Mouse (Mus musculus) forebrain, embryonic 10.5 days (tissue): Measurements from ENCODE around the gene AU015836. TPM values are rescaled to one million over a fixed set of nuclear protein-coding genes. Genes with fewer than 3 reads are reported as not detected.

Experiments
- DNase-seq: peaks from one replicate; pipeline ENCODE4 v3.0.0-alpha.2; 2017; ENCODE audit warnings: low spot score; ENCODE audit errors: extremely low spot score
- H3K27ac ChIP-seq: fragments of 300-500 bp; sonication (generic); 2 replicates; pipeline ENCODE4 v1.5.1; 2016; ENCODE audit warnings: mild to moderate bottlenecking
- H3K27me3 ChIP-seq: fragments of 300-500 bp; sonication (generic); 2 replicates; pipeline ENCODE4 v1.6.1; 2016; ENCODE audit warnings: mild to moderate bottlenecking; ENCODE audit not compliant: poor library complexity, severe bottlenecking
- H3K36me3 ChIP-seq: fragments of 300-500 bp; sonication (generic); replicated peaks from 2 replicates; pipeline ENCODE4 v1.6.1; 2016; ENCODE audit warnings: mild to moderate bottlenecking, moderate library complexity
- H3K4me1 ChIP-seq: fragments of 300-500 bp; sonication (generic); 2 replicates; pipeline ENCODE4 v1.6.1; 2016
- H3K4me3 ChIP-seq: fragments of 300-500 bp; sonication (generic); 2 replicates; pipeline ENCODE4 v1.5.1; 2016; ENCODE audit warnings: mild to moderate bottlenecking, moderate library complexity
- H3K9me3 ChIP-seq: fragments of 300-500 bp; sonication (generic); 2 replicates; pipeline ENCODE4 v1.6.1; 2016; ENCODE audit warnings: mild to moderate bottlenecking, moderate library complexity
- WGBS: fragments of 180-500 bp; shearing (Covaris S2); methylation state at CpG from one replicate; pipeline ENCODE4 v1.1.7; 2016; 5-methylcytosine and 5-hydroxymethylcytosine counted together
- polyA plus RNA-seq: library from polyadenylated mRNA; unstranded; fragments of >200 nt; fragmentation: Nextera tagmentation; extraction: Ambion mirVana; gene quantifications from 2 replicates; pipeline ENCODE4 v1.2.1, GENCODE M21; 2016

Gene AU015836
- polyA plus RNA-seq, 1 experiment from 2014 or later: not detected

- Histone ChIP-seq H3K4me3 (no peak overlapping the region; the same call in 1 of the 2 replicates), H3K9me3 (no peaks in the 10 kb centered on the region), H3K36me3 (no peaks in the 10 kb centered on the region), H3K4me1 (peaks cover 14% of the 10 kb centered on the region), H3K27me3 (peaks cover 98% of the 10 kb centered on the region), H3K27ac (peak overlapping the region; percentile 44; the same call in 1 of the 2 replicates)
- no peak for DNase-seq
- 42% methylated on average over 12 of the region's 12 CpGs for WGBS
These were observed 44.2 kb downstream of the AU015836 start for GRCm38 (mm10) chrX:94012479-94013167.

- 36% methylated on average over 1 of the region's 1 CpGs for WGBS
- Histone ChIP-seq H3K4me3 (no peak overlapping the region), H3K27ac (no peak overlapping the region), H3K36me3 (no peaks in the 10 kb centered on the region), H3K27me3 (peaks cover 89% of the 10 kb centered on the region), H3K9me3 (no peaks in the 10 kb centered on the region), H3K4me1 (peaks cover 13% of the 10 kb centered on the region)
- DNase-seq: no peak
These were observed 48.4 kb downstream of the AU015836 start for GRCm38 (mm10) chrX:94016891-94017290.

GRCm38 (mm10) chrX:94022264-94022874 lies 53.9 kb downstream of the AU015836 start:
- no peaks in the 10 kb centered on the region for H3K4me1 ChIP-seq
- no peaks in the 10 kb centered on the region for H3K9me3 ChIP-seq
- no peak overlapping the region for H3K4me3 ChIP-seq
- no peaks in the 10 kb centered on the region for H3K36me3 ChIP-seq
- H3K27ac ChIP-seq: no peak overlapping the region
- peaks cover 85% of the 10 kb centered on the region for H3K27me3 ChIP-seq
- no peak for DNase-seq
- 77% methylated on average over 5 of the region's 5 CpGs for WGBS

Other genes starting within 250 kb of the AU015836 start
- 71.8 and 76.4 TPM in 2 replicates for gene Pdk3, start 136.5 kb upstream of the AU015836 start, polyA plus RNA-seq
- gene Zfx, start 155.0 kb downstream of the AU015836 start, polyA plus RNA-seq: 27.2 and 29.0 TPM in 2 replicates
- 109 and 110 TPM in 2 replicates for gene Eif2s3x, start 244.2 kb downstream of the AU015836 start, polyA plus RNA-seq